Mouse (Mus musculus) frontal cortex, postnatal 25 days (tissue): ENCODE data around the gene Kdm4b.

ENCODE experiments used
- DNase-seq, 2 experiments: peaks; one replicate each; pipeline ENCODE4 v3.0.0; 2022; ENCODE audit warnings: low spot score in 2 of 2

The Kdm4b gene

DNA sequence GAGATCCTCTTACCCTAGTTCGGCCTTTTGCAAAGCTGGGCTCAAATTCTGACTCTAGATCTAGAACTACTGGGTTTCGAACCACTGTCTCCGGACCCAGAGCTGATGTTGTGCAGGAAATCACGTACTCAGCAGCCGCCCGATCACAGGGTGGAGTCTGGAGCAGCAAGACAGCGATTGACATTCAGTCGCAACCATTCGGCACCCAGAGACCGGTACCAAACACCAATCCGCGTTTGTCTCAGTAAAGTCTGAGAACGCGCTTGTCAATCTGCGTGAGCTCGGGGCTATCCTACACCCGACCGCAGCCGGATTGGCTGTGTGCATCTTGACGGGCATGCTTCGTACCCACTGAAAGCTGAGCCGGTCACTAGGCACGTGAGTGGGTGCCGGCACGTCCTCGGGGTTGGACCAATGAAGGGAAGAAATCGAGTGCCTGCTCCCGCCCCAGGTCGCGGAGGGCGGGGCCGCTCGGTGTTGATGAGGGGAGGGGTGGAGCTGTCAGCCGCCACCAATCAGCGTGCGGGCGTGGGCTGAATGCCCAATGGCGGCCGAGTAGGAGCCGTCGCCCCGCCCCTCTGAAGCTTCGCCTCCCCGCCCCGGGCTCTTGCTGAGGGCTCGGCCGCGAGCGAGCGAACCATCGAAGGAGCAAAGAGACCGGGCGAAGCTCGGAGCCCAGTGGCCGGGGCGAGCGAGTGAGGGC lies at the start of gene Kdm4b:
Gene Kdm4b, plus strand, starts transcription at position 613 of the 703 bp plus-strand sequence.
- peak; percentile 93 to 96 for DNase-seq

GRCm38 (mm10) chr17:56276643-56277566 lies 49.0 kb upstream of the Kdm4b start, which contains the start of gene Ticam1:
Ticam1 (minus strand) TSS chr17:56276786.
- peak in 1 of 2 experiments; percentile 59 for DNase-seq

- DNase-seq: no peak
These were observed 48.3 kb upstream of the Kdm4b start for GRCm38 (mm10) chr17:56277567-56277893.

- DNase-seq: no peak
These were observed 47.5 kb upstream of the Kdm4b start for GRCm38 (mm10) chr17:56278340-56278739.

GRCm38 (mm10) chr17:56279481-56280155 lies 46.2 kb upstream of the Kdm4b start:
- DNase-seq: no peak

GRCm38 (mm10) chr17:56281193-56281592 lies 44.7 kb upstream of the Kdm4b start:
- no peak for DNase-seq

GRCm38 (mm10) chr17:56282802-56283201 lies 43.1 kb upstream of the Kdm4b start:
- DNase-seq: no peak

DNA sequence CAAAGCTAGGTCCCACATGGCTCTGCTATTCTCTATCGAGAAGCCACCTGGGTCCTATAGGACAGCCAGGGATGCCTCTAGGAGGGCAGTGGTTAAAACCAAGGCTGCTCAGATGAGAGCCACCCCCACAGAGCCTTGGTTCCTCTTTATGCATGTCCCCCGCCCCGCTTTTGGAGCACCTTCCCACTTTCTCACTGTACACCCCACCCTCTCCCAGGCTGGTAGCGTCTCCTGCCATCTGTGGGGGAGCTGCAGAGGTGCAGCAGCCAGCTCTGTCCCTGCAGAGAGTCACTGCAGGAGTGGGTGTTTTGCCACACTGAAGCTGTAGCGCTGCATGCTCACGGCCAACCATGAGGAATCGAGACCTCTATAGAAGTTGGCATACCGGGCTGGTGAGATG lies 42.5 kb upstream of the Kdm4b start:
- DNase-seq: no peak

- no peak for DNase-seq
These were observed 39.9 kb upstream of the Kdm4b start for GRCm38 (mm10) chr17:56285995-56286394.

- no peak for DNase-seq
These were observed 38.0 kb upstream of the Kdm4b start for GRCm38 (mm10) chr17:56287830-56288229.

DNA sequence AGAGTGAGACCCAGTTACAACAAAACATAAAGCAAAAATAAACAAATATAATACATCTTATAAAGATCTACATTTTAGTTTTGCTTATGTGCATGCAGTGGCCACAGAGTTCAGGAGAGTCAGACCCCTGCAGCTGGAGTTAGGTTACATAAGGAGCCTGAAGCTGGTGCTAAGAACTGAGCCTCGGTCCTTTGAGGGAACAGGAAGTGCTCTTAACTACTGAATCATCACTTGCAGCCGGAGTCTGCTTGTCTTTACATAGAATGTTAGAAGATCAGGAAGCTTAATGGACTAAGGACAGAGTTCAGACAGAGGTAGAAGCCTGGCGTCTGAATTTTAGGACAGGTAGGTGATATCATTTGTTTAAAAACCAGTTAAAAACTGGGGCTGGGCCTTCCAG lies 37.0 kb upstream of the Kdm4b start:
- no peak for DNase-seq

DNA sequence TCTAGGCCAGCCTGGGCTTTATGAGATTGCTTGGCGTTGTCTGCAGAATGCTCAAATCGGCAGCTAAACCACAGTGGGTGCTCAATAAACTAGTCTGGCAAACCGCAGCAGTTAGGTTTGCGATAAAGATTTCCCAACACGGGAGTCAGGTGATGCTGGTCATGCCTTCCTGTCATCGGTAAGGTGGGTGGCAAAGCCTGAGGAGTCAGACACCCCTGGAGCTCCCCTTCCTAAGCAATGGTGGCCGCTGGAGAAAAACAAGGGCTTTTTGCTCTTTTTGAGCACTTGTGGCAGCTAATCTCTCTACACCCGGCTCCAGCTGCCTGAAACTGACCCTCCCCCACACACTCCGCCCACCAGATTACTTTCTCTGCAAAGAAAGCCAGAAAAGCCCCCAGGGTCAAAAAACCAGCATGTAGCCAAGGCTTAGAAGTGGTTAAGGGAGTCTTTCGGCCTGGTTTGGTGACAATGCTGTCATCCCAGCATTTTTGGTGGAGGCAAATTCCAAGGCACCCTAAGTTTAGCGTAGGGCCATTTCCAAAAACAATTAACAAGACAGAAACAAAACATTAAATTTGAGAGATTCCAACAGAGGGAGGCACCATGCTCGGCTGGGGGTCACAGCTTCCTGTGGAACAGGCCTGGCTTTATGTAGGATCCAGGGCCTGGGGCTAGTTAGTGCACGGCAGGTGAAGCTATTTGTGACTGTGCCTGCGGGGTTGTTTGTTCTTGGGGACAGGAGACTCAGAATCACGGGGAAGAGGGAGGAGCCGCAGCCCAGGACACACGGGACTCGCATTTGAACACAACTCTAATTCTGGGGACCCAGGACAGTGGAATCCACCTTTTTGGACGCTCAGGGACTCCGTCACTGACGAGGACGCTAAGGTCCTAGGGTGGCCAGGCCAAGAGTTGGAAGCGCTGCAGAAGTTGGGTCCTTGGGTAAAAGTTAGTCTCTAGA lies 36.2 kb upstream of the Kdm4b start:
- no peak for DNase-seq

DNA sequence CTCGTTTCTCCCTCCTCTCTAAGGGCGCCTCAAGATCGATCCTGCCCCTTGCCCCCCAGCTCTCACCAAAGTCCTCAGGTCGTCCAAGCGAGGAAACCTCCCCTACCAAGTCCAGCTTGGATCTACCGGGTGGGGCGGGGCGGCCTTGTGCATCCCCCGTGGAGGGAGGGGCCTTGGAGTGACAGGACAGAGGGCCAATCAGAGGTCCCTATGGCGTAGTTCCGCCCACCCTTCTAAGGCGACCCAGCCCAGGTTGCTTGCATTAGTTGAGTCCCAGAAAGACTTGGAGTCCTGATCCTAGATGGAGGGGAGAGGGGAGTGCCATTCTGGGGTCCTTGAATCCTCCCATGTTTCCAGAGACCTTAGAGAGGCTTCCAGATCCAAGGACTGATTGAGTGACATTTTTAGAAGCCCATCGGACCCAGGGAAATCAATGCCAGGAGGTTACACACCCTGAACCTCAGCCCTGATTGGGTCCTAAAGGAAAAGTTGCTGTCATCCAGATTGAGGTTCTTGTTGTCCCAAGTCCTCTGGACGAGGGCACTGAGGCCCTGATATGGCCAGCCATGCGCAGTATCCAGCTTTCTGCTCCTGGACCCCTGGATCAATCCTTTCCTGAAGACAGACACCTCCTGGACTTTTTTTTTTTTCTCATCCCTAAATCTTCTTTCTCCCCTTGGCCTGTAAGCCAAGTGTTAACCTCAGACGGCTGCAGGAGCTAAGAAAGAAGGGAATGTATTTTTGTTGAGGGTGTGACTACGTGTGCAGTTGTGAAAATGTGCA lies 35.3 kb upstream of the Kdm4b start:
- peak; percentile 63 to 64 for DNase-seq

DNA sequence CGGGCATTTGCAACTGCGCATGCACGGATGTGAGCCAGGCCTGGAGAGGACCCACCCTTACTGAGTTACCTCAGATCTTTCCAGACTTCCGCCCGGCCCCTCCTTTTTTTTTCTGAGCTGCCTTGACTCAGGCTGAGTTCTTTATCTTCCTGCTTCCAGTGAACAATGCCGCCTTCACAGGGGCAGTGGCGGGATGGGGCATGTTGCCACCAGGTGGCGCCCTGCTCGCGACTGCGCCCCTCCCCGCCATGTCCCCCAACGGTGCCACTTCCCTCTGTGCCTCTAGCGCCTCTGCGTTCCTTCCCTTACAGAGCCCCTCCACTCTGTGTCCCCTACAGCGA lies 34.7 kb upstream of the Kdm4b start:
- no peak for DNase-seq

GRCm38 (mm10) chr17:56291826-56292475 lies 33.9 kb upstream of the Kdm4b start:
- DNase-seq: no peak

GRCm38 (mm10) chr17:56292531-56293222 lies 33.2 kb upstream of the Kdm4b start, which contains the start of gene Plin3:
Plin3 (minus strand) TSS chr17:56292873.
- DNase-seq: no peak

GRCm38 (mm10) chr17:56293291-56293690 lies 32.6 kb upstream of the Kdm4b start:
- no peak for DNase-seq

- DNase-seq: no peak
These were observed 31.6 kb upstream of the Kdm4b start for GRCm38 (mm10) chr17:56294241-56294640.

- DNase-seq: no peak
These were observed 29.7 kb upstream of the Kdm4b start for GRCm38 (mm10) chr17:56296201-56296600.
